8 mouse cellular contexts compared by ENCODE assay signal in genomic region chr4:121215489-121215888, GRCm38 (mm10). TPM values are rescaled to one million over a fixed set of nuclear protein-coding genes. Genes with fewer than 3 reads are reported as not detected.
DNase-seq lines count a peak whose midpoint lies in the region; ATAC-seq and TF ChIP-seq lines count a peak whose summit lies in the region.

No protein-coding gene starts in this region.

- H3K9ac ChIP-seq in kidney, postnatal 0 days (ENCODE audit: low read depth, low read length) = peak overlapping the region; percentile 95; the same call in 1 of the 2 replicates
- H3K9ac ChIP-seq in intestine, embryonic 16.5 days (ENCODE audit: low read depth, low read length) = peak overlapping the region; percentile 73
- H3K9ac ChIP-seq in neural tube, embryonic 14.5 days (replicated peaks; ENCODE audit: low read depth, low read length) = peak overlapping the region; percentile 97; the same call in 1 of the 2 replicates

- H3K36me3 ChIP-seq in kidney, postnatal 0 days (ENCODE audit: insufficient read depth, low read length) = no peaks in the 10 kb centered on the region
- no peaks in the 10 kb centered on the region for H3K36me3 ChIP-seq in embryonic facial prominence, embryonic 10.5 days (replicated peaks)
- H3K36me3 ChIP-seq in intestine, embryonic 16.5 days (ENCODE audit: control insufficient read depth, insufficient read depth, low read length) = no peaks in the 10 kb centered on the region
- no peaks in the 10 kb centered on the region for H3K36me3 ChIP-seq in neural tube, embryonic 14.5 days (ENCODE audit: control insufficient read depth, insufficient read depth, low read length)

- no peak for TF ChIP-seq CTCF in kidney, postnatal 0 days (IDR thresholded peaks at IDR 0.05; ENCODE audit: low read depth)

- H3K4me3 ChIP-seq in kidney, postnatal 0 days (replicated peaks; ENCODE audit: low read depth, low read length) = peak overlapping the region; percentile 97
- peak overlapping the region; percentile 97 for H3K4me3 ChIP-seq in embryonic facial prominence, embryonic 10.5 days
- H3K4me3 ChIP-seq in intestine, embryonic 16.5 days (ENCODE audit: low read length) = peak overlapping the region; percentile 94
- H3K4me3 ChIP-seq in neural tube, embryonic 14.5 days (ENCODE audit: low read depth, low read length) = peak overlapping the region; percentile 89

- no peak for DNase-seq in kidney, postnatal 0 days (ENCODE audit: low spot score)
- DNase-seq in kidney, adult 18-20 months = no peak
- DNase-seq in embryonic facial prominence, embryonic 10.5 days (ENCODE audit: low spot score) = peak; percentile 16
- no peak for DNase-seq in spleen, postnatal 36 days (ENCODE audit: low spot score in 2 of 2)
- no peak for DNase-seq in adrenal gland, postnatal 10 days
- DNase-seq in lung, adult 18-20 months = no peak

- no peaks in the 10 kb centered on the region for H3K9me3 ChIP-seq in kidney, postnatal 0 days (replicated peaks; ENCODE audit: low read length)
- H3K9me3 ChIP-seq in embryonic facial prominence, embryonic 10.5 days = no peaks in the 10 kb centered on the region
- H3K9me3 ChIP-seq in intestine, embryonic 16.5 days (ENCODE audit: control insufficient read depth, low read length) = no peaks in the 10 kb centered on the region
- H3K9me3 ChIP-seq in neural tube, embryonic 14.5 days (ENCODE audit: control insufficient read depth, low read length) = no peaks in the 10 kb centered on the region

- WGBS in kidney, postnatal 0 days = 27% methylated on average over 5 of the region's 5 CpGs
- WGBS in embryonic facial prominence, embryonic 10.5 days = 24% methylated on average over 5 of the region's 5 CpGs
- 24% methylated on average over 5 of the region's 5 CpGs for whole genome bisulfite sequencing in intestine, embryonic 16.5 days
- WGBS in neural tube, embryonic 14.5 days = 29% methylated on average over 5 of the region's 5 CpGs

- H3K27ac ChIP-seq in kidney, postnatal 0 days = no peak overlapping the region
- peak overlapping the region; percentile 95 for H3K27ac ChIP-seq in embryonic facial prominence, embryonic 10.5 days (replicated peaks)
- H3K27ac ChIP-seq in intestine, embryonic 16.5 days (ENCODE audit: low read length) = no peak overlapping the region
- H3K27ac ChIP-seq in neural tube, embryonic 14.5 days (ENCODE audit: low read depth, low read length) = peak overlapping the region; percentile 92

- H3K27me3 ChIP-seq in kidney, postnatal 0 days (ENCODE audit: insufficient read depth, low read length) = no peaks in the 10 kb centered on the region
- H3K27me3 ChIP-seq in embryonic facial prominence, embryonic 10.5 days (replicated peaks; ENCODE audit: low read depth, poor library complexity, severe bottlenecking) = no peaks in the 10 kb centered on the region
- no peaks in the 10 kb centered on the region for H3K27me3 ChIP-seq in intestine, embryonic 16.5 days (replicated peaks; ENCODE audit: control insufficient read depth, insufficient read depth, low read length)
- H3K27me3 ChIP-seq in neural tube, embryonic 14.5 days (ENCODE audit: control insufficient read depth, insufficient read depth, low read length) = no peaks in the 10 kb centered on the region

- H3K4me2 ChIP-seq in kidney, postnatal 0 days (ENCODE audit: low read length) = peak overlapping the region; percentile 64
- H3K4me2 ChIP-seq in intestine, embryonic 16.5 days (ENCODE audit: low read depth, low read length) = peak overlapping the region; percentile 67
- H3K4me2 ChIP-seq in neural tube, embryonic 14.5 days (ENCODE audit: low read depth, low read length) = peak overlapping the region; percentile 93

- ATAC-seq in kidney, postnatal 0 days (replicated peaks; ENCODE audit: low FRiP score, low read depth) = no peak
- peak; percentile 22; the same call in 1 of the 2 replicates for ATAC-seq in intestine, embryonic 16.5 days
- peak; percentile 52; the same call in 1 of the 2 replicates for ATAC-seq in neural tube, embryonic 14.5 days (ENCODE audit: low read depth)

- H3K4me1 ChIP-seq in kidney, postnatal 0 days (replicated peaks; ENCODE audit: insufficient read depth, low read length) = peaks cover 13% of the 10 kb centered on the region
- H3K4me1 ChIP-seq in embryonic facial prominence, embryonic 10.5 days = peaks cover 17% of the 10 kb centered on the region
- H3K4me1 ChIP-seq in intestine, embryonic 16.5 days (ENCODE audit: control insufficient read depth, insufficient read depth, low read length) = peaks cover 12% of the 10 kb centered on the region
- H3K4me1 ChIP-seq in neural tube, embryonic 14.5 days (ENCODE audit: control insufficient read depth, insufficient read depth, low read length) = peaks cover 19% of the 10 kb centered on the region; the same call in 1 of the 2 replicates

RNA-seq across cellular contexts. Expression of gene Rlf, which starts 0.6 kb away (rescaled TPM):
- 11.9 and 12.3 TPM in 2 replicates for polyA plus RNA-seq in kidney, postnatal 0 days (2015; fragmentation: Nextera tagmentation; extraction: Ambion mirVana)
- polyA plus RNA-seq in embryonic facial prominence, embryonic 10.5 days (2016; fragmentation: Nextera tagmentation; extraction: Ambion mirVana) = 28.0 and 30.7 TPM in 2 replicates
- polyA plus RNA-seq in intestine, embryonic 16.5 days (2015; fragmentation: Nextera tagmentation; extraction: Ambion mirVana) = 15.1 and 15.7 TPM in 2 replicates
- polyA plus RNA-seq in neural tube, embryonic 14.5 days (2014; fragmentation: Nextera tagmentation; extraction: Ambion mirVana) = 28.2 and 30.5 TPM in 2 replicates
- 10 to 100 TPM; 16.1 to 16.7 TPM for total RNA-seq in adrenal gland, postnatal 10 days (2021)

Comparison
In these comparisons a context has a peak if more than half of its experiments do, and no peak if none do; other contexts are left out.
1. H3K27ac ChIP-seq: peak in embryonic facial prominence, embryonic 10.5 days (single experiment) and neural tube, embryonic 14.5 days (single experiment); none in kidney, postnatal 0 days (single experiment) and intestine, embryonic 16.5 days (single experiment).
2. Peak in every context shown above with its lines, with median percentiles within 50 percentile points of each other: H3K4me2 ChIP-seq, H3K4me3 ChIP-seq and H3K9ac ChIP-seq.